8 mouse cellular contexts compared by ENCODE assay signal in the genomic region with DNA sequence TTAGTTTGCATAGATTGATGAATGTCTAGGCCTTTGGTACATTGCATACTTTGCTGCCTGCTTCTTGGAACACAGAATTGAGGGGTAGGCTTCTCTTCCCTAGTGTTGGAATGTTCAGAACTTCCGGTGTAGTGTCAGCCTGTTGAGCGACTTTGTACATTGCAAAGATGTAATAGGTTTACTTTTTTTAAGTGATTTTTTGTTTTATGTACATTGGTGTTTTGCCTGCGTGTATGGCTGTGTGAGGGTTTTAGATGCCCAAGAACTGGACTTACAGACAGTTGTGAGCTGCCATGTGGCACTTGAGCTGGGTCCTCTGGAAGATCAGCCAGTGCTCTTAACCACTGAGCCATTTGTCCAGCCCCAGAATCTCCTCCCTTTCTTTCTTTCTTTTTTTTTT. TPM values are rescaled to one million over a fixed set of nuclear protein-coding genes. Genes with fewer than 3 reads are reported as not detected.
DNase-seq lines count a peak whose midpoint lies in the region; ATAC-seq and TF ChIP-seq lines count a peak whose summit lies in the region.

No protein-coding gene starts in this region.

- 12% methylated on average over 3 of the region's 3 CpGs for WGBS in heart, postnatal 0 days

- no peak for TF ChIP-seq CTCF in gastrocnemius, adult 2 months (IDR thresholded peaks at IDR 0.05)
- no peak for TF ChIP-seq CTCF in heart, postnatal 0 days (IDR thresholded peaks at IDR 0.05; ENCODE audit: low read depth)

- peaks cover 2 to 9% of the 10 kb centered on the region in 2 experiments; a peak in 3 of 4 replicates for H3K4me1 ChIP-seq in ES-E14 (ENCODE audit: control insufficient read depth in 2 of 2, insufficient read depth in 2 of 2, low read length in 2 of 2, poor library complexity in 1 of 2)
- H3K4me1 ChIP-seq in heart, postnatal 0 days (ENCODE audit: control insufficient read depth, insufficient read depth), result peaks cover 6% of the 10 kb centered on the region

- in situ Hi-C loops in ES-E14 (cut with MboI; ENCODE audit: low sequenced_read_pairs in 2 of 2, unreplicated experiment in 2 of 2), result no loop called here

- H3K4me2 ChIP-seq in heart, postnatal 0 days (ENCODE audit: low read depth, low read length), result peak overlapping the region; percentile 74

- no peak for ATAC-seq in heart, postnatal 0 days (ENCODE audit: insufficient read depth, low read depth)

- H3K9me3 ChIP-seq in ES-E14 (ENCODE audit: control insufficient read depth, insufficient read depth, low read depth, low read length), result no peaks in the 10 kb centered on the region
- no peaks in the 10 kb centered on the region for H3K9me3 ChIP-seq in heart, postnatal 0 days (replicated peaks; ENCODE audit: control insufficient read depth, low read length)

- no peak for DNase-seq in gastrocnemius, adult 2 months
- DNase-seq in gastrocnemius, postnatal 25 days, result no peak
- no peak for DNase-seq in ES-E14 (ENCODE audit: low read depth, low spot score)
- peak; percentile 19 for DNase-seq in heart, postnatal 0 days (ENCODE audit: low spot score)
- DNase-seq in lung, postnatal 36 days, result peak; percentile 17
- DNase-seq in gastrocnemius, postnatal 36 days, result no peak
- no peak for DNase-seq in urinary bladder, postnatal 36 days (ENCODE audit: low spot score in 2 of 2)
- DNase-seq in spleen, postnatal 4 days (ENCODE audit: low spot score in 2 of 2), result no peak

- no peaks in the 10 kb centered on the region for H3K27me3 ChIP-seq in heart, postnatal 0 days (ENCODE audit: control insufficient read depth, insufficient read depth, low read length)

- intact Hi-C loops in gastrocnemius, adult 2 months (cut with DNase I), result loop anchor here (2.0 kb wide), 1 partner anchor 61 kb away; a partner anchor contains a TSS
- intact Hi-C loops in gastrocnemius, postnatal 36 days (cut with DNase I), result no loop called here

- H3K27ac ChIP-seq in gastrocnemius, adult 2 months, result peak overlapping the region; percentile 99
- peak overlapping the region; percentile 99; the same call in 1 of the 2 replicates for H3K27ac ChIP-seq in ES-E14 (ENCODE audit: insufficient read depth, low read depth, low read length, poor library complexity, severe bottlenecking)
- peak overlapping the region; percentile 99 for H3K27ac ChIP-seq in heart, postnatal 0 days (ENCODE audit: low read depth)

- peak overlapping the region; percentile 99 for H3K4me3 ChIP-seq in gastrocnemius, adult 2 months
- H3K4me3 ChIP-seq in ES-E14 (ENCODE audit: insufficient read depth in 1 of 2, low read depth in 1 of 2, low read length in 2 of 2, poor library complexity in 1 of 2, severe bottlenecking in 1 of 2), result peak overlapping the region; percentile 75 to 100
- H3K4me3 ChIP-seq in heart, postnatal 0 days (ENCODE audit: low read depth, low read length), result peak overlapping the region; percentile 85

- peak overlapping the region; percentile 65; the same call in 1 of the 2 replicates for H3K9ac ChIP-seq in ES-E14 (ENCODE audit: insufficient read depth, low read depth, low read length, poor library complexity, severe bottlenecking)
- peak overlapping the region; percentile 100; the same call in 1 of the 2 replicates for H3K9ac ChIP-seq in heart, postnatal 0 days (replicated peaks; ENCODE audit: low read depth, low read length)

- TF ChIP-seq EP300 in heart, postnatal 0 days (IDR thresholded peaks at IDR 0.05; ENCODE audit: low read depth), result no peak

- peaks cover 10% of the 10 kb centered on the region for H3K36me3 ChIP-seq in ES-E14 (ENCODE audit: control insufficient read depth, insufficient read depth, low read length, poor library complexity, severe bottlenecking)
- peaks cover 24% of the 10 kb centered on the region for H3K36me3 ChIP-seq in heart, postnatal 0 days (replicated peaks; ENCODE audit: control insufficient read depth, insufficient read depth, low read length)

TF ChIP-seq in ES-E14, 5 proteins besides CTCF, POLR2A, EP300 and RAD21:
- TF ChIP-seq CHD2 (IDR thresholded peaks at IDR 0.05; ENCODE audit: low read depth, low read length), result no peak
- TF ChIP-seq HCFC1 (IDR thresholded peaks at IDR 0.05; ENCODE audit: borderline replicate concordance, insufficient read depth, low read length), result no peak
- TF ChIP-seq MAFK (IDR thresholded peaks at IDR 0.05; ENCODE audit: insufficient read depth, low read depth, low read length), result no peak
- TF ChIP-seq ZC3H11A (IDR thresholded peaks at IDR 0.05; ENCODE audit: borderline replicate concordance, low read depth, low read length), result no peak
- TF ChIP-seq ZNF384 (IDR thresholded peaks at IDR 0.05; ENCODE audit: low read depth, low read length), result no peak

RNA-seq across cellular contexts. Expression of a gene that starts 1.1 kb away (rescaled TPM):
- total RNA-seq in gastrocnemius, adult 2 months (2021), result 10 to 100 TPM; 14.0 to 14.6 TPM
- 10 to 100 TPM; 11.3 to 13.3 TPM for total RNA-seq in gastrocnemius, postnatal 25 days (2021)
- total RNA-seq in ES-E14 (2012; rRNA removed), result 17.5 and 17.8 TPM in 2 replicates
- total RNA-seq in heart, postnatal 0 days (2014; rRNA removed; ENCODE audit: low replicate concordance), result 7.3 and 8.3 TPM in 2 replicates
- polyA plus RNA-seq in heart, postnatal 0 days (2015; fragmentation: Nextera tagmentation; extraction: Ambion mirVana), result 5.8 TPM in 2 replicates
- total RNA-seq in gastrocnemius, postnatal 36 days (2021), result 10 to 100 TPM; 12.2 to 13.3 TPM

Comparison
In these comparisons a context has a peak if more than half of its experiments do, and no peak if none do; other contexts are left out.
1. DNase-seq: peak in heart, postnatal 0 days (single experiment) and lung, postnatal 36 days (single experiment); none in gastrocnemius, adult 2 months (single experiment), gastrocnemius, postnatal 25 days (single experiment), ES-E14 (single experiment), gastrocnemius, postnatal 36 days (0 of 2), urinary bladder, postnatal 36 days (0 of 2) and spleen, postnatal 4 days (0 of 2).
2. Peak in every context shown above with its lines, with median percentiles within 50 percentile points of each other: H3K27ac ChIP-seq and H3K4me3 ChIP-seq.